Mouse (Mus musculus) monocyte, adult 59 days (primary cell): ENCODE measurements around the gene Eif2b4. TPM values are rescaled to one million over a fixed set of nuclear protein-coding genes. Genes with fewer than 3 reads are reported as not detected.

ENCODE experiments used
- total RNA-seq, 2 experiments: library from RNA; stranded (reverse); gene quantifications; one replicate each; pipeline ENCODE4 v1.2.4; 2023

Gene Eif2b4
- total RNA-seq = 10 to 100 TPM; 18.8 to 21.9 TPM

GRCm38 (mm10) chr5:31192939-31193630, at the start of gene Eif2b4, which contains the start of gene Snx17:
Eif2b4 (minus strand) TSS chr5:31193430.
Snx17 (plus strand) TSS chr5:31193227.

GRCm38 (mm10) chr5:31240637-31241521, 47.6 kb upstream of the Eif2b4 start, which contains the start of the genes Nrbp1 and Gm9970:
Nrbp1 (plus strand) TSS chr5:31240864.
Gm9970 (minus strand) TSS chr5:31241232.

GRCm38 (mm10) chr5:31220448-31221303, 27.4 kb upstream of the Eif2b4 start, which contains the start of gene Ppm1g:
Ppm1g (minus strand) TSS chr5:31220687.

GRCm38 (mm10) chr5:31201742-31202590, 8.7 kb upstream of the Eif2b4 start, which contains the start of gene Zfp513:
Zfp513 (minus strand) TSS chr5:31202303.

GRCm38 (mm10) chr5:31179766-31180630, 13.2 kb downstream of the Eif2b4 start, which contains the start of the genes Gm29609 and Gtf3c2:
Gm29609 (minus strand) TSS chr5:31179911.
Gtf3c2 (minus strand) TSS chr5:31180144.

GRCm38 (mm10) chr5:31154152-31154553, 39.1 kb downstream of the Eif2b4 start, which contains the start of gene Mpv17:
Mpv17 (minus strand) TSS chr5:31154251.

GRCm38 (mm10) chr5:31138241-31138967, 54.8 kb downstream of the Eif2b4 start, which contains the start of gene Ucn:
Ucn (minus strand) TSS chr5:31138829.

Other genes starting within 250 kb of the Eif2b4 start
- gene Cgref1, start 247.8 kb downstream of the Eif2b4 start, total RNA-seq = under 1 TPM in 1 of 2 experiments, not detected in 1; 0.82 TPM
- 100 to 1,000 TPM; 233 to 245 TPM for gene Preb, start 233.1 kb downstream of the Eif2b4 start, total RNA-seq
- not detected for gene Tcf23, start 224.8 kb downstream of the Eif2b4 start, total RNA-seq
- gene Atraid, start 145.1 kb downstream of the Eif2b4 start, total RNA-seq = 10 to 100 TPM; 35.0 to 42.6 TPM
- 1 to 10 TPM; 5.9 to 7.9 TPM for gene Slc5a6, start 144.5 kb downstream of the Eif2b4 start, total RNA-seq
- gene Cad, start 138.7 kb downstream of the Eif2b4 start, total RNA-seq = 10 to 100 TPM; 17.6 to 20.7 TPM
- not detected for gene Dnajc5g, start 87.1 kb downstream of the Eif2b4 start, total RNA-seq
- gene Slc30a3, start 85.2 kb downstream of the Eif2b4 start, total RNA-seq = not detected
- not detected for gene Trim54, start 76.7 kb downstream of the Eif2b4 start, total RNA-seq
- gene Ucn, start 54.6 kb downstream of the Eif2b4 start, total RNA-seq = not detected
- 10 to 100 TPM; 23.0 to 25.1 TPM for gene Mpv17, start 39.2 kb downstream of the Eif2b4 start, total RNA-seq
- 1 to 10 TPM; 1.0 to 3.6 TPM for gene Gm29609, start 13.5 kb downstream of the Eif2b4 start, total RNA-seq
- gene Gtf3c2, start 13.3 kb downstream of the Eif2b4 start, total RNA-seq = 100 to 1,000 TPM in 1 of 2 experiments, 10 to 100 TPM in 1; 87.8 to 104 TPM
- 10 to 100 TPM; 64.1 to 75.9 TPM for gene Snx17, start 203 bp downstream of the Eif2b4 start, total RNA-seq
- gene Zfp513, start 8.9 kb upstream of the Eif2b4 start, total RNA-seq = 10 to 100 TPM; 40.5 to 42.8 TPM
- 10 to 100 TPM; 81.2 to 81.7 TPM for gene Ppm1g, start 27.3 kb upstream of the Eif2b4 start, total RNA-seq
- gene Nrbp1, start 47.4 kb upstream of the Eif2b4 start, total RNA-seq = 100 to 1,000 TPM; 178 to 180 TPM
- gene Gm9970, start 47.8 kb upstream of the Eif2b4 start, total RNA-seq = not detected
- gene Krtcap3, start 58.3 kb upstream of the Eif2b4 start, total RNA-seq = 10 to 100 TPM in 1 of 2 experiments, 1 to 10 TPM in 1; 7.8 to 10.9 TPM
- 10 to 100 TPM; 24.1 to 25.1 TPM for gene Ift172, start 97.7 kb upstream of the Eif2b4 start, total RNA-seq
- not detected for gene Fndc4, start 102.7 kb upstream of the Eif2b4 start, total RNA-seq
- not detected for gene Gckr, start 104.0 kb upstream of the Eif2b4 start, total RNA-seq